ENCODE assay signal across 18 mouse cellular contexts in genomic region chr16:7152401-7152800, GRCm38 (mm10).
A peak's percentile ranks its signal among the peaks of the same experiment; 100 is the strongest.
DNase-seq lines count a peak whose midpoint lies in the region; ATAC-seq and TF ChIP-seq lines count a peak whose summit lies in the region.
"Had no signal": no experiment of that assay in that cellular context is flagged by ENCODE, and none has a peak within 500 bp of the region (broad histone marks: within the 10 kb centered on the region; RNA-seq: fewer than 3 reads in every experiment).

No protein-coding gene starts in this region.

- no peak overlapping the region for H3K4me3 ChIP-seq in hindbrain, embryonic 14.5 days (replicated peaks; ENCODE audit: low read length)
- H3K4me3 ChIP-seq in hindbrain, embryonic 10.5 days: no peak overlapping the region
- no peak overlapping the region for H3K4me3 ChIP-seq in neural tube, embryonic 13.5 days
- H3K4me3 ChIP-seq in midbrain, embryonic 15.5 days: no peak overlapping the region
- no peak overlapping the region for H3K4me3 ChIP-seq in lung, postnatal 0 days (ENCODE audit: low read depth, low read length)
- H3K4me3 ChIP-seq: embryonic facial prominence, embryonic 10.5 days; forebrain, embryonic 15.5 days; heart, adult 2 months; heart, embryonic 15.5 days had no signal

- TF ChIP-seq CTCF in lung, postnatal 0 days (IDR thresholded peaks at IDR 0.05): no peak

- no peak for TF ChIP-seq EP300 in lung, postnatal 0 days (IDR thresholded peaks at IDR 0.05)

- no peaks in the 10 kb centered on the region for H3K9me3 ChIP-seq in hindbrain, embryonic 14.5 days (ENCODE audit: control insufficient read depth, low read length)
- no peaks in the 10 kb centered on the region for H3K9me3 ChIP-seq in hindbrain, embryonic 10.5 days
- H3K9me3 ChIP-seq in neural tube, embryonic 13.5 days: no peaks in the 10 kb centered on the region
- no peaks in the 10 kb centered on the region for H3K9me3 ChIP-seq in midbrain, embryonic 15.5 days
- no peaks in the 10 kb centered on the region for H3K9me3 ChIP-seq in lung, postnatal 0 days (ENCODE audit: low read length)
- H3K9me3 ChIP-seq: embryonic facial prominence, embryonic 10.5 days; forebrain, embryonic 15.5 days; heart, embryonic 15.5 days had no signal

- no peak for ATAC-seq in hindbrain, embryonic 14.5 days (ENCODE audit: low FRiP score)
- ATAC-seq in neural tube, embryonic 13.5 days (ENCODE audit: low read depth): no peak
- no peak for ATAC-seq in midbrain, embryonic 15.5 days (replicated peaks)
- no peak for ATAC-seq in lung, postnatal 0 days
- ATAC-seq: forebrain, embryonic 15.5 days had no signal

- no peaks in the 10 kb centered on the region for H3K36me3 ChIP-seq in hindbrain, embryonic 14.5 days (replicated peaks; ENCODE audit: control insufficient read depth, insufficient read depth)
- no peaks in the 10 kb centered on the region for H3K36me3 ChIP-seq in hindbrain, embryonic 10.5 days
- no peaks in the 10 kb centered on the region for H3K36me3 ChIP-seq in neural tube, embryonic 13.5 days
- H3K36me3 ChIP-seq in midbrain, embryonic 15.5 days (replicated peaks): no peaks in the 10 kb centered on the region
- no peaks in the 10 kb centered on the region for H3K36me3 ChIP-seq in lung, postnatal 0 days (ENCODE audit: insufficient read depth, low read length)
- H3K36me3 ChIP-seq: embryonic facial prominence, embryonic 10.5 days; forebrain, embryonic 15.5 days; heart, embryonic 15.5 days had no signal

- 0 out of 2 replicates have a peak overlapping the region, but pooled peaks have one; percentile 1 for H3K4me2 ChIP-seq in hindbrain, embryonic 14.5 days (replicated peaks)
- H3K4me2 ChIP-seq in neural tube, embryonic 13.5 days: peak overlapping the region; percentile 11; the same call in 1 of the 2 replicates
- H3K4me2 ChIP-seq in midbrain, embryonic 15.5 days: peak overlapping the region; percentile 15; the same call in 1 of the 2 replicates
- H3K4me2 ChIP-seq in lung, postnatal 0 days (replicated peaks; ENCODE audit: low read depth, low read length): no peak overlapping the region
- H3K4me2 ChIP-seq: forebrain, embryonic 15.5 days; heart, embryonic 11.5 days; heart, embryonic 15.5 days had no signal

- H3K9ac ChIP-seq in hindbrain, embryonic 14.5 days: no peak overlapping the region
- 0 out of 2 replicates have a peak overlapping the region, but pooled peaks have one; percentile 2 for H3K9ac ChIP-seq in neural tube, embryonic 13.5 days
- no peak overlapping the region for H3K9ac ChIP-seq in midbrain, embryonic 15.5 days
- no peak overlapping the region for H3K9ac ChIP-seq in lung, postnatal 0 days (replicated peaks; ENCODE audit: low read depth)
- H3K9ac ChIP-seq: forebrain, embryonic 15.5 days; heart, embryonic 15.5 days had no signal

- no peak for DNase-seq in hindbrain, embryonic 14.5 days (ENCODE audit: low spot score)
- DNase-seq in hindbrain, embryonic 10.5 days (ENCODE audit: low spot score): no peak
- no peak for DNase-seq in neural tube, embryonic 10.5 days (ENCODE audit: extremely low spot score, low spot score)
- no peak for DNase-seq in left cerebral cortex, adult 9 months (ENCODE audit: low spot score in 2 of 2)
- DNase-seq in lung, postnatal 0 days (ENCODE audit: low spot score): no peak
- DNase-seq: adrenal gland, adult 2 months; adrenal gland, postnatal 25 days; cerebellum, adult 2 months; cerebellum, postnatal 10 days; gastrocnemius, postnatal 10 days; heart, adult 2 months; heart, postnatal 14 days had no signal

- WGBS in hindbrain, embryonic 14.5 days: 90% methylated on average over 4 of the region's 4 CpGs
- 87% methylated on average over 4 of the region's 4 CpGs for WGBS in hindbrain, embryonic 10.5 days
- 83% methylated on average over 4 of the region's 4 CpGs for WGBS in neural tube, embryonic 13.5 days
- WGBS in midbrain, embryonic 15.5 days: 65% methylated on average over 4 of the region's 4 CpGs
- WGBS in lung, postnatal 0 days: 70% methylated on average over 4 of the region's 4 CpGs

- H3K27ac ChIP-seq in hindbrain, embryonic 14.5 days: no peak overlapping the region
- no peak overlapping the region for H3K27ac ChIP-seq in hindbrain, embryonic 10.5 days
- no peak overlapping the region for H3K27ac ChIP-seq in neural tube, embryonic 13.5 days (replicated peaks)
- H3K27ac ChIP-seq in midbrain, embryonic 15.5 days: no peak overlapping the region
- no peak overlapping the region for H3K27ac ChIP-seq in lung, postnatal 0 days (ENCODE audit: low read length)
- H3K27ac ChIP-seq: embryonic facial prominence, embryonic 10.5 days; forebrain, embryonic 15.5 days; heart, adult 2 months; heart, embryonic 15.5 days had no signal

- H3K27me3 ChIP-seq in hindbrain, embryonic 14.5 days (ENCODE audit: control insufficient read depth, insufficient read depth, low read length): no peaks in the 10 kb centered on the region
- no peaks in the 10 kb centered on the region; the same call in 1 of the 2 replicates for H3K27me3 ChIP-seq in hindbrain, embryonic 10.5 days (ENCODE audit: insufficient read depth, poor library complexity, severe bottlenecking)
- H3K27me3 ChIP-seq in neural tube, embryonic 13.5 days: no peaks in the 10 kb centered on the region
- H3K27me3 ChIP-seq in midbrain, embryonic 15.5 days (replicated peaks): no peaks in the 10 kb centered on the region
- no peaks in the 10 kb centered on the region for H3K27me3 ChIP-seq in lung, postnatal 0 days (replicated peaks; ENCODE audit: insufficient read depth, low read length)
- H3K27me3 ChIP-seq: forebrain, embryonic 15.5 days; heart, embryonic 15.5 days had no signal

- peaks cover 32% of the 10 kb centered on the region for H3K4me1 ChIP-seq in hindbrain, embryonic 14.5 days (replicated peaks; ENCODE audit: control insufficient read depth, insufficient read depth, low read length)
- peaks cover 27% of the 10 kb centered on the region for H3K4me1 ChIP-seq in hindbrain, embryonic 10.5 days (replicated peaks)
- peaks cover 57% of the 10 kb centered on the region for H3K4me1 ChIP-seq in neural tube, embryonic 13.5 days (replicated peaks)
- peaks cover 33% of the 10 kb centered on the region for H3K4me1 ChIP-seq in midbrain, embryonic 15.5 days
- H3K4me1 ChIP-seq in lung, postnatal 0 days (ENCODE audit: insufficient read depth, low read depth, low read length): no peaks in the 10 kb centered on the region
